Mouse (Mus musculus) testis, adult 2 months (tissue): Measurements from ENCODE around the gene Adamts4.

Experiments used
- CTCF ChIP-seq: fragments of 200-500 bp; IDR thresholded peaks from 2 replicates; pipeline ENCODE4 v1.5.1; 2012; ENCODE audit warnings: low read depth, mild to moderate bottlenecking, inconsistent platforms, low read length, moderate library complexity; ENCODE audit not compliant: control insufficient read depth, insufficient read depth, insufficient replicate concordance
- POLR2A ChIP-seq: fragments of 200-500 bp; IDR thresholded peaks from 2 replicates; pipeline ENCODE4 v1.6.1; 2012; ENCODE audit warnings: low read depth, mild to moderate bottlenecking, inconsistent platforms, low read length, moderate library complexity; ENCODE audit not compliant: control insufficient read depth

DNA sequence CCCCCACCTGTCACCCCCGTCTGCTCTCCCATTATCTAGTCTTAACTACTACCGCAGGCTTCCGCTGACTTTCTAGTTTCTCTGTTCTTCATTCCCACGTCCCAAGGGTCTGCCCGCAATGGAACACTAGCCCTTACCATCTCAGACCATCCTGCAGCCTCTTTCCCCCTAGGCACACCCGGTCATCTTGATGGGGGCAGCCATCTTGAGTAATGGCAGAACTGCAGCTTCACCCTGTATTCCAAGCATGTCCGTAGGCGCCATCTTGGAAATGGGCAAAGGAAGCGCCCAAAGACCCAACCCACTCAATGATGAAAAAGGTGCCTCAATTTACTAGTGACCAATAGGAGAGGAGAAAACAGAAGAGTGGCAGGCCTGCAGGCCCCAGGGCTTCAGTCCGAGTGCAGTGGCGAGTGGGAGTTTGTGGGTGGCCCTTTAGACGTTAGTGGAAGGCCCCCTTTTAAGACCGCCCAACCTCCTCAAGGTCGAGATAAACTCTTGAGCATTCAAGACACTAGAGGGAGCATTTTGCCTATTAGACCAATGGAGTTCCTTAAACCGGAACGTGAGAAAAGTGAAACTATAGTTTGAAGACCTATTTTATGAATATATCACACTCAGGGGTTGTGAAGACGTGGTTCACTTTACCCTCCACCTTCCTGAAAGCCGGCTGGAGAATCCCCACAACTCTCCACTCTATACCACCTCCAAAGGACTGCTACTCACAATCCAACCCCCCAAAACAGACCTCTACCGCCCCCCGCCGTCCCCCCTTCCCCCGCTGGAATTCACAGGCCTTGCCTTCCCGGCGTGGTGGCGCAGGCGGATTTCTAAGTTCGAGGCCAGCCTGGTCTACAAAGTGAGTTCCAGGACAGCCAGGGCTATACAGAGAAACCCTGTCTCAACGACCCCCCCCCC is 27.7 kb upstream of the Adamts4 start, which contains the start of gene Tomm40l:
- TF ChIP-seq POLR2A (peak; percentile 50), CTCF (no peak)
